Mouse (Mus musculus): ENCODE measurements around the gene Msl2. TPM values are rescaled to one million over a fixed set of nuclear protein-coding genes. Genes with fewer than 3 reads are reported as not detected.

Gene Msl2
- total RNA-seq (2023) = 91.2 and 122 TPM in 2 replicates

DNA sequence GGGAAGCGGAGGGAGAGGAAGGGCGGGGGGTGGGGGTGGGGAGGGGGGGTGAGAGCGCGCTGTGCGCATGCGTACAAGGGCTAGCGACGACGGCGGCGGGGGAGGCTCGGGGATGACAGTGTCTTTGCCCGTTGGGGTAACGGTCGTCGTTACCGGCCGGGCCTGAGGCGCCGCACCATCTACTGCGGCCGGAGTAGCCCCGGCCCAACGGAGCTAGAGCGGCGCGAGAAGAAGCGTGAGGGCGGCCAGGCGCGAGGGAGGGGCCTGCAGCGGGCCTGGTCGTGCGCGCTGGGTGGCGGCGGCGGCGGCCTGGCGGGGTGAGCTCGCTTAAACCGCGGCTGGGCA lies at the start of gene Msl2:
Gene Msl2 (plus strand): TSS at position 115 of the 345 bp plus-strand sequence.

GRCm38 (mm10) chr9:101034448-101035098 lies 39.3 kb upstream of the Msl2 start, which contains the start of gene Pccb:
TSS of gene Pccb (minus strand) at chr9:101034898.

Other genes with a start within 250 kb of the Msl2 start
- gene Pccb, start 39.2 kb upstream of the Msl2 start, total RNA-seq (2023) = 5.1 and 5.2 TPM in 2 replicates
- gene Ppp2r3a, start 177.7 kb downstream of the Msl2 start, total RNA-seq (2023) = 1.3 TPM in 2 replicates